Comparison of ENCODE assay signal across 17 mouse cellular contexts in the genomic region with DNA sequence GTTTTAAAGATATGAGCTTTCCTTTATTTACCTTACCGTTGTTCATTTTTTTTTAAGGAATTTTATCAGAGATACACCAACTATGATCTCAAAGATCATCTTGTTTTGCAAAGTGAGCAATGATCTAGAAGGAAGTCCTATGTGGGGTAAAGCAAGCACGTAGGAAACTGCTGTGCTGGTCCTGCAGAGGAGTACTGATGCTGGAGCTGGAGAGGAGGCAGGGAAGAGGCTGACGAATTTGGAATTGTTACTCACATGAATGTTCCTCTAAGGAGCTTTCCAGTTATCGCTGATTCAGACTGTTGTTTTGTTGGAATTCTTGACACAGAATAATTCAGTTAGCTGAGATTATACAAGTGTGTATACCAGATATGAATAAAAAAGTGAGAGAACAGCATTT.
"Had no signal": no experiment of that assay in that cellular context is flagged by ENCODE, and none has a peak within 500 bp of the region (broad histone marks: within the 10 kb centered on the region; RNA-seq: fewer than 3 reads in every experiment).

No protein-coding gene starts in this region.

- ATAC-seq: liver, embryonic 12.5 days; liver, postnatal 0 days; lung, postnatal 0 days; midbrain, embryonic 13.5 days; midbrain, embryonic 15.5 days; midbrain, embryonic 16.5 days had no signal

- DNase-seq: left cerebral cortex, postnatal 4 days; liver; liver, embryonic 13.5 days; liver, postnatal 0 days; lung, adult 18-20 months; lung, adult 2 months; lung, embryonic 14.5 days; lung, postnatal 10 days; lung, postnatal 14 days; lung, postnatal 36 days; lung, postnatal 4 days; midbrain, embryonic 14.5 days had no signal
